9 mouse cellular contexts compared by ENCODE assay signal in the genomic region with DNA sequence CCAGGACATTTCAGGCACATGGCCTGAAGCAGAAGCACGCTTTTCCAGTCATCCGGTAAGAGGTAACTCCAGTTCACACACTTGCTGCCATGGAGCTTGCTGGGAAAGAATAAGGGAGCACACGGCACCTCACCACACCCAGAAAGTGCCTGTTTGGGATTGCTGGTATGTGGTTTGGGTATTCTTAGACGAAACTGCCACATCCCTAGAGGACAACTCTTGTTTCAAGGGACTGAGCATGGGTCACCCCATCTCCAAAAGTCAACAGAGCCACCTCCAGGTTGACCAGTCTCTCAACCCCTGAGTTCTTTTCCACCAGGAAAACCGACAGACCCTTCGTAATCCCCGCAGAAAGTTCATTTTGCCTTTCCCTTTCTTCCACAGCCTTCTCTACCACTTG. TPM values are rescaled to one million over a fixed set of nuclear protein-coding genes. Genes with fewer than 3 reads are reported as not detected.
A peak's percentile ranks its signal among the peaks of the same experiment; 100 is the strongest.
DNase-seq lines count a peak whose midpoint lies in the region; ATAC-seq and TF ChIP-seq lines count a peak whose summit lies in the region.
"Had no signal": no experiment of that assay in that cellular context is flagged by ENCODE, and none has a peak within 500 bp of the region (broad histone marks: within the 10 kb centered on the region; RNA-seq: fewer than 3 reads in every experiment).

No protein-coding gene starts in this region.

- TF ChIP-seq EP300 in heart, adult 2 months (IDR thresholded peaks at IDR 0.05; ENCODE audit: insufficient read depth, low read depth, low read length) = no peak

- H3K4me3 ChIP-seq in heart, adult 2 months = no peak overlapping the region
- H3K4me3 ChIP-seq in limb, embryonic 12.5 days (replicated peaks) = peak overlapping the region; percentile 96

- H3K79me2 ChIP-seq in heart, adult 2 months (replicated peaks; ENCODE audit: control insufficient read depth, insufficient read depth, low read length) = 0 out of 2 replicates have a peak, but pooled peaks cover 2% of the 10 kb centered on the region

- DNase-seq in heart, adult 2 months = no peak
- no peak for DNase-seq in heart, postnatal 10 days
- peak; percentile 4 for DNase-seq in 3134 (ENCODE audit: extremely low read depth, insufficient read length, low spot score)
- DNase-seq in fibroblast of lung, adult 2 months (ENCODE audit: low read depth) = peak; percentile 21
- no peak for DNase-seq in right cerebral cortex, postnatal 14 days
- DNase-seq in adrenal gland, adult 18-20 months (ENCODE audit: low spot score in 2 of 2) = no peak
- no peak for DNase-seq in layer of hippocampus, adult 9-10 months (ENCODE audit: low spot score)

- 61% methylated on average over 7 of the region's 7 CpGs for WGBS in heart, adult 2 months
- 23% methylated on average over 7 of the region's 7 CpGs for WGBS in limb, embryonic 12.5 days

- no peaks in the 10 kb centered on the region for H3K9me3 ChIP-seq in limb, embryonic 12.5 days

- no peak overlapping the region; the same call in 1 of the 2 replicates for H3K27ac ChIP-seq in heart, adult 2 months
- peak overlapping the region; percentile 97 for H3K27ac ChIP-seq in limb, embryonic 12.5 days

- TF ChIP-seq CTCF in heart, adult 2 months (IDR thresholded peaks at IDR 0.05) = no peak

- H3K9ac ChIP-seq in heart, adult 2 months (ENCODE audit: low read depth, low read length) = 0 out of 2 replicates have a peak overlapping the region, but pooled peaks have one; percentile 0
- H3K9ac ChIP-seq in limb, embryonic 12.5 days (replicated peaks) = peak overlapping the region; percentile 99

- H3K4me1 ChIP-seq in heart, adult 2 months (ENCODE audit: control insufficient read depth, insufficient read depth, low read length) = peaks cover 2% of the 10 kb centered on the region
- H3K4me1 ChIP-seq in limb, embryonic 12.5 days (replicated peaks) = peaks cover 57% of the 10 kb centered on the region

- H3K4me2 ChIP-seq in limb, embryonic 12.5 days = peak overlapping the region; percentile 63

- 0 out of 2 replicates have a peak, but pooled peaks cover 2% of the 10 kb centered on the region for H3K36me3 ChIP-seq in heart, adult 2 months (ENCODE audit: control insufficient read depth, insufficient read depth, low read length)
- H3K36me3 ChIP-seq in limb, embryonic 12.5 days = 0 out of 2 replicates have a peak, but pooled peaks cover under 1% of the 10 kb centered on the region

- no peak for TF ChIP-seq POLR2A in heart, adult 2 months (IDR thresholded peaks at IDR 0.05; ENCODE audit: insufficient read depth, low read depth, low read length)

- intact Hi-C loops in heart, adult 2 months (cut with DNase I) = loop anchor here (5.0 kb wide), 3 partner anchors 50 to 85 kb away; no protein-coding TSS in a partner anchor
- intact Hi-C loops in heart, postnatal 10 days (cut with DNase I) = loop anchor here (5.0 kb wide), 3 partner anchors 60 to 75 kb away; no protein-coding TSS in a partner anchor

- H3K27me3 ChIP-seq in heart, adult 2 months (ENCODE audit: control insufficient read depth, insufficient read depth, low read length) = no peaks in the 10 kb centered on the region
- no peaks in the 10 kb centered on the region for H3K27me3 ChIP-seq in limb, embryonic 12.5 days
- H3K27me3 ChIP-seq: CH12.LX had no signal

- no peak for ATAC-seq in limb, embryonic 12.5 days (ENCODE audit: insufficient number of reproducible peaks, insufficient read depth, low FRiP score, low TSS enrichment, low read depth)

RNA-seq across cellular contexts. Expression of a gene that starts 1.6 kb away (rescaled TPM):
- 1 to 10 TPM; 3.5 to 4.2 TPM for total RNA-seq in heart, adult 2 months (2021)
- polyA plus RNA-seq in heart, adult 2 months (2012; rRNA removed) = 4.4 and 5.6 TPM in 2 replicates
- total RNA-seq in heart, postnatal 10 days (2021) = 1 to 10 TPM; 9.0 to 9.4 TPM
- 43.1 and 50.8 TPM in 2 replicates for polyA plus RNA-seq in limb, embryonic 12.5 days (2016; fragmentation: Nextera tagmentation; extraction: Ambion mirVana)
- 10 to 100 TPM; 25.2 to 48.5 TPM for total RNA-seq in adrenal gland, adult 18-20 months (2021)

Comparison
In these comparisons a context has a peak if more than half of its experiments do, and no peak if none do; other contexts are left out.
1. DNase-seq: peak in 3134 (single experiment) and fibroblast of lung, adult 2 months (single experiment); none in heart, adult 2 months (0 of 2), heart, postnatal 10 days (0 of 2), right cerebral cortex, postnatal 14 days (single experiment), adrenal gland, adult 18-20 months (0 of 2) and layer of hippocampus, adult 9-10 months (single experiment).